Mouse (Mus musculus) neural tube, embryonic 13.5 days (tissue): ENCODE data around the gene Itsn1. TPM values are rescaled to one million over a fixed set of nuclear protein-coding genes. Genes with fewer than 3 reads are reported as not detected.

ENCODE experiments used
- ATAC-seq: fragments of 200-750 bp; cut with Nextera tagmentation; 2 replicates; pipeline ENCODE4 v1.8.0; 2017; ENCODE audit warnings: low read depth, mild to moderate bottlenecking, moderate TSS enrichment, moderate library complexity
- H3K27ac ChIP-seq: fragments of 300-500 bp; sonication (generic); replicated peaks from 2 replicates; pipeline ENCODE4 v1.5.1; 2015; ENCODE audit warnings: moderate library complexity, mild to moderate bottlenecking, inconsistent platforms
- H3K27me3 ChIP-seq: fragments of 300-500 bp; sonication (generic); 2 replicates; pipeline ENCODE4 v1.6.1; 2015; ENCODE audit warnings: mild to moderate bottlenecking, inconsistent platforms
- H3K36me3 ChIP-seq: fragments of 300-500 bp; sonication (generic); 2 replicates; pipeline ENCODE4 v1.6.1; 2015; ENCODE audit warnings: mild to moderate bottlenecking, inconsistent platforms
- H3K4me1 ChIP-seq: fragments of 300-500 bp; sonication (generic); replicated peaks from 2 replicates; pipeline ENCODE4 v1.6.1; 2015; ENCODE audit warnings: inconsistent platforms
- H3K4me2 ChIP-seq: fragments of 300-500 bp; sonication (generic); 2 replicates; pipeline ENCODE4 v1.6.1; 2015; ENCODE audit warnings: inconsistent platforms, mild to moderate bottlenecking, moderate library complexity
- H3K4me3 ChIP-seq: fragments of 300-500 bp; sonication (generic); 2 replicates; pipeline ENCODE4 v1.5.1; 2015; ENCODE audit warnings: mild to moderate bottlenecking, inconsistent platforms
- H3K9ac ChIP-seq: fragments of 300-500 bp; sonication (generic); 2 replicates; pipeline ENCODE4 v1.6.1; 2015; ENCODE audit warnings: moderate library complexity, mild to moderate bottlenecking, inconsistent platforms
- H3K9me3 ChIP-seq: fragments of 300-500 bp; sonication (generic); 2 replicates; pipeline ENCODE4 v1.6.1; 2016; ENCODE audit warnings: inconsistent platforms
- WGBS: fragments of 180-500 bp; shearing (Covaris S2); methylation state at CpG from one replicate; pipeline ENCODE4 v1.1.7; 2015; 5-methylcytosine and 5-hydroxymethylcytosine counted together
- microRNA-seq: library from miRNA; unstranded; fragments of <30 nt; microRNA quantifications from one replicate; pipeline ENCODE4, GENCODE M21; 2016
- polyA plus RNA-seq: library from polyadenylated mRNA; unstranded; fragments of >200 nt; fragmentation: Nextera tagmentation; extraction: Ambion mirVana; gene quantifications from 2 replicates; pipeline ENCODE4 v1.2.1, GENCODE M21; 2015

The Itsn1 gene
- polyA plus RNA-seq, 1 experiment from 2014 or later, result 60.4 TPM

- Histone ChIP-seq H3K9ac (peak overlapping the region; percentile 56), H3K4me1 (peaks cover 31% of the 10 kb centered on the region), H3K9me3 (no peaks in the 10 kb centered on the region), H3K4me3 (no peak overlapping the region), H3K36me3 (no peaks in the 10 kb centered on the region), H3K27ac (peak overlapping the region; percentile 92), H3K27me3 (no peaks in the 10 kb centered on the region), H3K4me2 (peak overlapping the region; percentile 47)
- ATAC-seq, result peak; percentile 97
- 22% methylated on average over 14 of the region's 14 CpGs for WGBS
Measured at GRCm38 (mm10) chr16:91962894-91963555, 233.9 kb downstream of the Itsn1 start.

GRCm38 (mm10) chr16:91963556-91963900 lies 234.4 kb downstream of the Itsn1 start:
- Histone ChIP-seq H3K9ac (peak overlapping the region; percentile 47; the same call in 1 of the 2 replicates), H3K4me2 (peak overlapping the region; percentile 47; the same call in 1 of the 2 replicates), H3K4me3 (no peak overlapping the region), H3K4me1 (peaks cover 31% of the 10 kb centered on the region), H3K27ac (peak overlapping the region; percentile 92), H3K9me3 (no peaks in the 10 kb centered on the region), H3K27me3 (no peaks in the 10 kb centered on the region), H3K36me3 (no peaks in the 10 kb centered on the region)
- ATAC-seq, result no peak
- WGBS, result 50% methylated on average over 3 of the region's 3 CpGs

GRCm38 (mm10) chr16:91964308-91965178 lies 235.5 kb downstream of the Itsn1 start:
- peak overlapping the region; percentile 92 for H3K27ac ChIP-seq
- ATAC-seq, result no peak
- no peak overlapping the region for H3K4me3 ChIP-seq
- H3K4me1 ChIP-seq, result peaks cover 35% of the 10 kb centered on the region
- H3K36me3 ChIP-seq, result no peaks in the 10 kb centered on the region
- H3K9ac ChIP-seq, result no peak overlapping the region
- H3K9me3 ChIP-seq, result no peaks in the 10 kb centered on the region
- no peaks in the 10 kb centered on the region for H3K27me3 ChIP-seq
- 88% methylated on average over 13 of the region's 13 CpGs for WGBS
- H3K4me2 ChIP-seq, result no peak overlapping the region

GRCm38 (mm10) chr16:91968725-91969124 lies 239.6 kb downstream of the Itsn1 start:
- Histone ChIP-seq H3K4me1 (peaks cover 16% of the 10 kb centered on the region), H3K27me3 (no peaks in the 10 kb centered on the region), H3K27ac (no peak overlapping the region), H3K4me2 (no peak overlapping the region), H3K36me3 (no peaks in the 10 kb centered on the region), H3K9ac (no peak overlapping the region), H3K4me3 (no peak overlapping the region), H3K9me3 (no peaks in the 10 kb centered on the region)
- ATAC-seq, result no peak
- WGBS, result 41% methylated on average over 10 of the region's 10 CpGs

- no peak overlapping the region for H3K4me3 ChIP-seq
- 20% methylated on average over 10 of the region's 10 CpGs for WGBS
- H3K9me3 ChIP-seq, result no peaks in the 10 kb centered on the region
- no peak for ATAC-seq
- H3K27me3 ChIP-seq, result no peaks in the 10 kb centered on the region
- no peak overlapping the region for H3K9ac ChIP-seq
- H3K27ac ChIP-seq, result no peak overlapping the region; the same call in 1 of the 2 replicates
- H3K4me2 ChIP-seq, result no peak overlapping the region
- H3K4me1 ChIP-seq, result peaks cover 9% of the 10 kb centered on the region; the same call in 1 of the 2 replicates
- no peaks in the 10 kb centered on the region for H3K36me3 ChIP-seq
Measured at GRCm38 (mm10) chr16:91969516-91970031, 240.5 kb downstream of the Itsn1 start.

Small RNA genes lying within 50 kb of the gene (microRNA-seq; reads per million reads assigned to microRNA genes)
- gene Gm27773, result not detected

Other genes with a start within 250 kb of the Itsn1 start
- 46.5 and 50.4 TPM in 2 replicates for gene Ifnar1, start 244.0 kb upstream of the Itsn1 start, polyA plus RNA-seq
- gene Ifngr2, start 182.2 kb upstream of the Itsn1 start, polyA plus RNA-seq, result 59.4 and 75.3 TPM in 2 replicates
- 85.6 and 96.8 TPM in 2 replicates for gene Tmem50b, start 131.5 kb upstream of the Itsn1 start, polyA plus RNA-seq
- gene Dnajc28, start 110.3 kb upstream of the Itsn1 start, polyA plus RNA-seq, result 6.9 and 7.0 TPM in 2 replicates
- 62.1 and 66.1 TPM in 2 replicates for gene Gart, start 82.3 kb upstream of the Itsn1 start, polyA plus RNA-seq
- 125 and 129 TPM in 2 replicates for gene Son, start 81.8 kb upstream of the Itsn1 start, polyA plus RNA-seq
- 19.1 and 20.5 TPM in 2 replicates for gene Donson, start 40.5 kb upstream of the Itsn1 start, polyA plus RNA-seq
- gene Cryzl1, start 306 bp upstream of the Itsn1 start, polyA plus RNA-seq, result 91.5 and 93.0 TPM in 2 replicates